Mouse (Mus musculus): ENCODE measurements at regions not wholly inside any gene's neighbourhood (a gene's known extent, or its start where the extent isn't known, plus 50 kb on each side); places are given as distances from the start of the nearest gene placed in this dataset.

DNA sequence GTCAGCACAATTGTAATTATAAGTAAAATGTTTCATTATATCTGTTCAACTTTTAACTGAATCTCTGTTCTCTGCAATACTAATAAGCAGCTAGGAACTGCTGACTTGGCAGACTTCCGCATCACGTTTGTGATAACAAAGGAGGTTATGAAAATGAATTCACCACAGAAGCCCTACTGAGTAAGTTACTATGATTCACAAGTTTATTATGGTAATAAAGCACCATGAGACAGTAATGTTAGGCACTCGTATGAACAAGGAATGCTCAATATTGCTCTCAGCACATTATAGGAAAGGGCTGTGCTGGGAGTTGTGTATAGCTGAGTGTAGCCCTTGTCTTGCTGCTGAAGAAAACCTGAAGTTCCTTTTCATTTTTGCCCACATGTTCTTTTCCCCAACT lies 238.9 kb upstream of the Pcdh9 start:
- intact Hi-C loops (cut with DNase I), result no loop called here
- DNase-seq (ENCODE audit: extremely low spot score in 1 of 2, low spot score in 2 of 2), result no peak

DNA sequence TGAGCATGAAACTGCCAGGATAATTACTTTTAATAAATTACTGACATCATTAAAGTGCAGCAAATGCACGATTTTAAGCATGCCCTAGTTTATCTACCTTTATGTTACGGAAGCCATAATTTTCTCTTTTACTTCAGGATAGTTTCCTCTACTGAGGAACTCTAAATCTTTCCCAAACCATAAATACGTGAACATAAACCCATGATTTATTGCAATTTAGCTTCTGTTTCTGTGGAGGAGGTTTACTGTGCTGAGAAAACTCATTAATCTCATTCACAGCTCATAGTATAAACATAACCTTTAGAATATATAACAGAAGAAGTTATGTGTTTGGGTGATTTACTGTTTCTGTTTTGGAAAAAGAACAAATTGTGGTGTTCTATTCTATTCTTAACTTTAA lies 233.1 kb upstream of the Pcdh9 start:
- DNase-seq (ENCODE audit: extremely low spot score in 1 of 2, low spot score in 2 of 2), result no peak
- intact Hi-C loops (cut with DNase I), result no loop called here

DNA sequence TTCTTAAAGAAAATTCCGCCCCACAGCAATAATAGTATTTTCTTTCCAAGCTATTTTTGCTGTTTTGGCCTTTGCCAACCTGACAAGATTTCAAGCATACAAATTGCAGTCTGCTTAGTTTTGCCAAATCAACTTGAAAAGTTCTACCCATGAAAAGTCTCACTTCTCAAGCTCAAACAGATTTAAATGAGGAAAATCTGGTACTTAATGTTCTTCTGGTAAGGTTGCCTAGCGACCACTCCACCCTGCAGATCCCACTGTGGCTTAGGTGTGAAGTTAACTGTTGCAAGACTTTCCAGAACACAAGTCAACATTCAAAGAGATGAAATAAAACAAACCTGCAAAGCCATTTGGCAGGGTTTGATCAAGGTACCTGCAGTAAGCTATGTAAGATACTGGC lies 208.4 kb upstream of the Pcdh9 start:
- intact Hi-C loops (cut with DNase I), result no loop called here
- DNase-seq (ENCODE audit: extremely low spot score in 1 of 2, low spot score in 2 of 2), result peak in 1 of 2 experiments; percentile 34

DNA sequence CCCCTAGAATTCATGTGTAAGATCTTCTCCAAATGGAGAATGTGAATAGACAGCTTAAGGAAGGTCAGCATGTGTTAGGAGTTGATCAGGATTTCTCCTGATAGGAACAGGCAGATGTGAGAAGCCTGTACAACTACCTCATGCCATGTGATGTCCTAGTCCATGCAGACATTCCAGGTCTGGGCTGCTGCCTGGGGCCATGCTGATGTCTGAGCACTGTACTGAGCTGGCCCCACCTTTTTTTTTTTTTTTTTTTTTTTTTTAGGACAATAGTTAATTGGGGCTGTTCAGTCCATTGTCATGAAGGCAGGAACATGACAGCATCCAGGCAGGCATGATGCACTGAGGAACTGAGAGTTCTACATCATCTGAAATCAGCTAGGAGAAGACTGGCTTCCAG lies 203.5 kb upstream of the Pcdh9 start:
- intact Hi-C loops (cut with DNase I), result no loop called here
- no peak for DNase-seq (ENCODE audit: extremely low spot score in 1 of 2, low spot score in 2 of 2)
